In the genomic region with DNA sequence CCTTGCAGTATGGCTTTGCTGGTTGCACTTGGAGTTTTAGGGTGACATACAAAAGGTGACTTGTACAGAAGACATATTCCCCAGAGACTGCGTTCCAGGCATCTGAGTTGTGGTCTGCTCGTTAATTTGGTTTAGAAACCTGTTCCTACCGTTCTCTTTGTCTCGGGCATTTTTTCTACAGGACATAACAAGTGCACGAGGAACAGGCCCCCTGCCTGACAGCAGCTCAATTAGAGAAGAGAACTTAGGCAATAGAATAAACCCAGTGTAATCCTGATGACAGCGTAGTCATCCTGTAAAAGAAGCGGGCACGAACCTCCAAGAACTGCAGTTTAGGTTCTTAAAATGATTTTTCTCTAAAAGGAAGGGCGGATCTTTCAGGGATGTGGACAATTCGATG, we compare ENCODE assay signal across 9 mouse cellular contexts. TPM values are rescaled to one million over a fixed set of nuclear protein-coding genes. Genes with fewer than 3 reads are reported as not detected.
DNase-seq lines count a peak whose midpoint lies in the region; ATAC-seq and TF ChIP-seq lines count a peak whose summit lies in the region.
"Had no signal": no experiment of that assay in that cellular context is flagged by ENCODE, and none has a peak within 500 bp of the region (broad histone marks: within the 10 kb centered on the region; RNA-seq: fewer than 3 reads in every experiment).

No protein-coding gene starts in this region.

- ATAC-seq in forebrain, embryonic 14.5 days = peak; percentile 42; the same call in 1 of the 2 replicates
- peak; percentile 28 for ATAC-seq in megakaryocyte, adult 5-6 weeks (ENCODE audit: poor library complexity, severe bottlenecking)

- H3K27ac ChIP-seq in layer of hippocampus, adult 2 months = no peak overlapping the region
- H3K27ac ChIP-seq in bone marrow, adult 2 months (ENCODE audit: control insufficient read depth, insufficient read depth, low read depth, low read length, poor library complexity) = peak overlapping the region; percentile 51; the same call in 1 of the 2 replicates
- H3K27ac ChIP-seq in forebrain, embryonic 14.5 days (ENCODE audit: low read depth, low read length) = no peak overlapping the region
- H3K27ac ChIP-seq: embryonic facial prominence, embryonic 13.5 days had no signal

- H3K9me3 ChIP-seq in forebrain, embryonic 14.5 days (replicated peaks; ENCODE audit: control insufficient read depth, low read length) = no peaks in the 10 kb centered on the region
- H3K9me3 ChIP-seq: embryonic facial prominence, embryonic 13.5 days had no signal

- H3K4me3 ChIP-seq in layer of hippocampus, adult 2 months = peak overlapping the region; percentile 10; the same call in 1 of the 2 replicates
- H3K4me3 ChIP-seq in bone marrow, adult 2 months (replicated peaks; ENCODE audit: control insufficient read depth, low read depth, low read length) = peak overlapping the region; percentile 24
- no peak overlapping the region for H3K4me3 ChIP-seq in forebrain, embryonic 14.5 days (ENCODE audit: low read depth, low read length)
- H3K4me3 ChIP-seq: embryonic facial prominence, embryonic 13.5 days had no signal

- H3K27me3 ChIP-seq in forebrain, embryonic 14.5 days (replicated peaks; ENCODE audit: control insufficient read depth, insufficient read depth, low read length) = no peaks in the 10 kb centered on the region
- H3K27me3 ChIP-seq: embryonic facial prominence, embryonic 13.5 days had no signal

- no peaks in the 10 kb centered on the region; the same call in 1 of the 2 replicates for H3K4me1 ChIP-seq in bone marrow, adult 2 months (ENCODE audit: control insufficient read depth, insufficient read depth, low read length)
- H3K4me1 ChIP-seq in forebrain, embryonic 14.5 days (ENCODE audit: control insufficient read depth, insufficient read depth, low read length) = no peaks in the 10 kb centered on the region

- no peak for DNase-seq in layer of hippocampus, adult 2 months (ENCODE audit: low spot score in 2 of 2)
- no peak for DNase-seq in layer of hippocampus, adult 8-10 months (ENCODE audit: low spot score in 2 of 2)
- DNase-seq in forebrain, embryonic 14.5 days (ENCODE audit: low spot score) = no peak
- no peak for DNase-seq in adrenal gland, adult 8-10 months
- DNase-seq in lung, postnatal 25 days (ENCODE audit: low spot score) = no peak
- DNase-seq: cerebellum, postnatal 14 days had no signal

- TF ChIP-seq POLR2A in bone marrow, adult 2 months (IDR thresholded peaks at IDR 0.05; ENCODE audit: borderline replicate concordance, control insufficient read depth, low read depth, low read length) = no peak

- 22% methylated on average over 10 of the region's 10 CpGs for WGBS in bone marrow, adult 2 months
- WGBS in forebrain, embryonic 14.5 days = 18% methylated on average over 10 of the region's 10 CpGs

- H3K36me3 ChIP-seq in forebrain, embryonic 14.5 days (ENCODE audit: control insufficient read depth, insufficient read depth, low read length) = no peaks in the 10 kb centered on the region
- H3K36me3 ChIP-seq: embryonic facial prominence, embryonic 13.5 days had no signal

- no peak overlapping the region for H3K9ac ChIP-seq in forebrain, embryonic 14.5 days (ENCODE audit: low read length)
- H3K9ac ChIP-seq: embryonic facial prominence, embryonic 13.5 days had no signal

- 0 out of 2 replicates have a peak overlapping the region, but pooled peaks have one; percentile 0 for H3K4me2 ChIP-seq in forebrain, embryonic 14.5 days (ENCODE audit: low read length)
- H3K4me2 ChIP-seq: embryonic facial prominence, embryonic 13.5 days had no signal

- no peak for TF ChIP-seq CTCF in layer of hippocampus, adult 2 months (conservative IDR thresholded peaks at IDR 0.05)
- no peak for TF ChIP-seq CTCF in bone marrow, adult 2 months (IDR thresholded peaks at IDR 0.05; ENCODE audit: control insufficient read depth, insufficient read depth, low read length)

RNA-seq across cellular contexts. Expression of a gene that starts 15.3 kb away (rescaled TPM):
- 1 to 10 TPM; 6.7 to 7.4 TPM for total RNA-seq in layer of hippocampus, adult 2 months (2021)
- total RNA-seq in layer of hippocampus, adult 8-10 months (2022) = 1 to 10 TPM; 6.7 to 8.0 (median 7.2) TPM
- 3.9 and 4.9 TPM in 2 replicates for polyA plus RNA-seq in bone marrow, adult 2 months (2011; ENCODE audit: insufficient read depth, insufficient read length, low replicate concordance, missing spikeins)
- 12.6 and 13.7 TPM in 2 replicates for polyA plus RNA-seq in forebrain, embryonic 14.5 days (2014; fragmentation: Nextera tagmentation; extraction: Ambion mirVana)
- 31.3 and 41.1 TPM in 2 replicates for total RNA-seq in megakaryocyte, adult 5-6 weeks (2015)
- 28.4 and 32.0 TPM in 2 replicates for total RNA-seq in megakaryocyte, adult 5-6 weeks (2017)
- total RNA-seq in adrenal gland, adult 8-10 months (2022) = 10 to 100 TPM; 22.0 to 54.2 (median 37.2) TPM
